Mouse (Mus musculus): ENCODE data around the gene Dlgap4. TPM values are rescaled to one million over a fixed set of nuclear protein-coding genes. Genes with fewer than 3 reads are reported as not detected.
"Not testable (repeated sequence)": the region's sequence is repeated elsewhere in the genome, so short reads cannot be mapped to it uniquely, and the experiment has no call there.

The Dlgap4 gene
- total RNA-seq, 2 experiments from 2014 or later: 13.8 to 35.2 TPM

GRCm38 (mm10) chr2:156787776-156788105 lies 174.2 kb downstream of the Dlgap4 start:
- peak; percentile 64; the same call in 1 of the 2 replicates for ATAC-seq (ENCODE audit: poor library complexity, severe bottlenecking)

- ATAC-seq (ENCODE audit: poor library complexity, severe bottlenecking): no peak
These were observed 175.3 kb downstream of the Dlgap4 start for GRCm38 (mm10) chr2:156788836-156789235.

GRCm38 (mm10) chr2:156798516-156798915 lies 185.0 kb downstream of the Dlgap4 start:
- no peak for ATAC-seq (ENCODE audit: poor library complexity, severe bottlenecking)

- no peak for ATAC-seq (ENCODE audit: poor library complexity, severe bottlenecking)
These were observed 187.5 kb downstream of the Dlgap4 start for GRCm38 (mm10) chr2:156801045-156801444.

- not testable (repeated sequence) for ATAC-seq (ENCODE audit: poor library complexity, severe bottlenecking)
These were observed 188.6 kb downstream of the Dlgap4 start for GRCm38 (mm10) chr2:156802116-156802515.

GRCm38 (mm10) chr2:156803698-156804372 lies 190.3 kb downstream of the Dlgap4 start:
- no peak for ATAC-seq (ENCODE audit: poor library complexity, severe bottlenecking)

GRCm38 (mm10) chr2:156804589-156804988 lies 191.1 kb downstream of the Dlgap4 start:
- ATAC-seq (ENCODE audit: poor library complexity, severe bottlenecking): no peak

- no peak for ATAC-seq (ENCODE audit: poor library complexity, severe bottlenecking)
These were observed 193.4 kb downstream of the Dlgap4 start for GRCm38 (mm10) chr2:156806886-156807285.

GRCm38 (mm10) chr2:156809579-156809978 lies 196.1 kb downstream of the Dlgap4 start:
- ATAC-seq (ENCODE audit: poor library complexity, severe bottlenecking): peak; percentile 64

- no peak for ATAC-seq (ENCODE audit: poor library complexity, severe bottlenecking)
These were observed 197.2 kb downstream of the Dlgap4 start for GRCm38 (mm10) chr2:156810716-156811115.

GRCm38 (mm10) chr2:156811556-156811955 lies 198.1 kb downstream of the Dlgap4 start:
- no peak for ATAC-seq (ENCODE audit: poor library complexity, severe bottlenecking)

Other genes with a start within 250 kb of the Dlgap4 start
- gene Epb41l1, start 192.8 kb upstream of the Dlgap4 start, total RNA-seq (2015): 0.71 and 0.98 TPM in 2 replicates
- 0.48 and 0.69 TPM in 2 replicates for gene Epb41l1, start 192.8 kb upstream of the Dlgap4 start, total RNA-seq (2017)
- 7.5 and 10.2 TPM in 2 replicates for gene Aar2, start 66.1 kb upstream of the Dlgap4 start, total RNA-seq (2015)
- 5.8 and 6.4 TPM in 2 replicates for gene Aar2, start 66.1 kb upstream of the Dlgap4 start, total RNA-seq (2017)
- not detected in 2 replicates for gene Myl9, start 161.7 kb downstream of the Dlgap4 start, total RNA-seq (2015)
- not detected in 2 replicates for gene Myl9, start 161.7 kb downstream of the Dlgap4 start, total RNA-seq (2017)
- gene Tgif2, start 226.3 kb downstream of the Dlgap4 start, total RNA-seq (2015): 0.36 and 0.38 TPM in 2 replicates
- 0.73 TPM in 1 of 2 replicates, not detected in the other for gene Tgif2, start 226.3 kb downstream of the Dlgap4 start, total RNA-seq (2017)
- gene 4930518I15Rik, start 244.2 kb downstream of the Dlgap4 start, total RNA-seq (2015): 1.4 and 2.4 TPM in 2 replicates
- gene 4930518I15Rik, start 244.2 kb downstream of the Dlgap4 start, total RNA-seq (2017): 1.5 and 1.9 TPM in 2 replicates
- gene Rab5if, start 249.4 kb downstream of the Dlgap4 start, total RNA-seq (2015): 356 and 374 TPM in 2 replicates
- 194 and 199 TPM in 2 replicates for gene Rab5if, start 249.4 kb downstream of the Dlgap4 start, total RNA-seq (2017)

All from megakaryocyte, adult 5-6 weeks (primary cell).